Mouse (Mus musculus) stomach, postnatal 0 days (tissue): ENCODE results near the gene Sugp1.

Experiments
- CTCF ChIP-seq: IDR thresholded peaks from 2 replicates; pipeline ENCODE4 v1.5.1; 2016; ENCODE audit warnings: antibody characterized with exemption, low read depth, mild to moderate bottlenecking, moderate library complexity
- EP300 ChIP-seq: optimal IDR thresholded peaks from 2 replicates; pipeline ENCODE3; 2016; ENCODE audit warnings: antibody characterized with exemption

GRCm38 (mm10) chr8:70003204-70003657, 39.4 kb upstream of the Sugp1 start:
- TF ChIP-seq CTCF (peak; percentile 50), EP300 (no peak)
